Mouse (Mus musculus): ENCODE measurements around the gene Slc26a10.

GRCm38 (mm10) chr10:127183759-127184158 is 3.3 kb upstream of the Slc26a10 start:
- TF ChIP-seq CTCF (IDR thresholded peaks at IDR 0.05; ENCODE audit: insufficient read depth, low read depth, low read length) (no peak), POLR2A (IDR thresholded peaks at IDR 0.05; ENCODE audit: insufficient read depth, low read depth, low read length) (no peak)

Measured in olfactory bulb, adult 2 months (tissue).